Mouse (Mus musculus) gastrocnemius, adult 8-10 months (tissue): ENCODE measurements around the gene Gm15217. TPM values are rescaled to one million over a fixed set of nuclear protein-coding genes. Genes with fewer than 3 reads are reported as not detected.

Source experiments
- DNase-seq, 2 experiments: peaks; one replicate each; pipeline ENCODE4 v3.0.0; 2022; ENCODE audit warnings: low spot score in 2 of 2
- total RNA-seq, 4 experiments: library from RNA; stranded (reverse); gene quantifications; 2 replicates each; pipeline ENCODE4 v1.2.4; 2022

Gene Gm15217
- total RNA-seq: not detected

DNA sequence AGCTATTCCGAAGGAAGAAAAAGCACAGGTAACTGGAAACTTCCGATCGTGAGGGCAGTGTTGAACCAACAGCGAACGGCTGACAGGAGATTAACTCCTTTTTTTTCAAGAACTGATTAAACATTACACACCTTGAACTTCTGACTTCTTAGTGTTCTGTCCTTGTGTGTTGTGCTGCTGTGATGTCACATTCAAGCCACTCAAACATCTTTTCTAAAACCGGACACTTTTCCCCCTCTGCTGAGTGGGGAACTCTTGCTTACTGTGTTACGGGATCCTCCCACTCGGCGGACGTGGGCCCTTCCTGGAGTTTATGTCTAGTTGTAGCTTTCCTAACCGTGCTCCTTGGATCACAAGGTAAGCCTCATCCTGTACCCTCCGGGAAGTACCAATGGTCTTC is at the start of gene Gm15217:
Gene Gm15217 (plus strand): TSS at position 130 of the 400 bp plus-strand sequence.
- no peak for DNase-seq

DNA sequence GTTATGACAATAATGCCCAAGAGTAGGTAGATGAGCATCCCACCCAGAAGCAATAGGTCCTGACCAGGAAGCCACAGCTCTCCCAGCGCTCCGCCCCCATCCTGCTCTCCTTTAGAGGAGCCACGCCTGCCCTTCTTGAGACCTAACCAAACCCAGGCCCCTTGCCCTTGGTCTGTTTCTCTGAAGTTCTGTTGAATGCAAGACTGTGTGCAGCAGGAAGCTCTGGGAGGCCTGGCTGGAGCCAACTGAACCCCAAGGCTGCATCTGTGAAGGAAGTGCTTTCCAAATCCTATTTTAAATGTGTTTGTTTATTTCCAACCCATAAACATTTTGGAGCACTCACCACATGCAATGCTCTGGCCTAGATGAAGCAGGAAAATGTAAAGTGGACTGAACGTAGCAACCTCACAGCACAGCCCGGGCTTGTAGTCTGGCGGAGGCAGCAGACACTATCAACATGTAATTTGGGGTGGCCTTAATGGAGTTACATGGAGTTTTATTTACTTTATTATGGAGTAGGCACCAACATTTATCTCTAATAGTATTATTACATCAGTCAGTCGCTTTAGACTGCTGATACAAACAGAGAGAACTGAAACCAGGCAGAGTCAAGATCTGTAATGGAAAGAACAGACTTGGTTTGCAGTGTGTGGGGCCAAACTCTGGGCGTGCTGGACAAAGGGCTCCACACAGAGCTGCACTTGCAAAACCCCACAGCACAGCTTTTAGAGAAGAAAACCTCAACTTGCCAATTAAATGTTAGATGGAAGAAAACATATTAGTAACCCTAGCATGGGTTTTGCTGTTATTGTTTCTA is 45.6 kb upstream of the Gm15217 start:
- DNase-seq: no peak

DNA sequence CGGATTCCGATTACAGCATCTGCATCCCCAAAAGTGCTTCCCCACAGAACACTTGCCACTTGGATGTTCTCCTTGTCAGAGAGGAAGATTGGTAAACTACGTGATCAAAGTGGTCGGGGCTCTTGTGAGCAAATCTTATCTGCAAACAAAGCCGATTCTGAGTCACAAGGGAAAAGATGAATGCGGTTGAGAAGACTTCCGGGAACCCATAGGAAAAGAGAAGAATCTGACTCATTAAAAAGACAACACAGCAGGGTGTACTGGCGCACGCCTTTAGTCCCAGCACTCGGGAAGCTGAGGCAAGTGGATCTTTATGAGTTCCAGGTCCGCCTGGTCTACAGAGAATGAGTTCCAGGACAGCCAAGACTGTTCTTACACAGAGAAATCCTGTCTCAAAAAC is 40.4 kb upstream of the Gm15217 start:
- no peak for DNase-seq

DNA sequence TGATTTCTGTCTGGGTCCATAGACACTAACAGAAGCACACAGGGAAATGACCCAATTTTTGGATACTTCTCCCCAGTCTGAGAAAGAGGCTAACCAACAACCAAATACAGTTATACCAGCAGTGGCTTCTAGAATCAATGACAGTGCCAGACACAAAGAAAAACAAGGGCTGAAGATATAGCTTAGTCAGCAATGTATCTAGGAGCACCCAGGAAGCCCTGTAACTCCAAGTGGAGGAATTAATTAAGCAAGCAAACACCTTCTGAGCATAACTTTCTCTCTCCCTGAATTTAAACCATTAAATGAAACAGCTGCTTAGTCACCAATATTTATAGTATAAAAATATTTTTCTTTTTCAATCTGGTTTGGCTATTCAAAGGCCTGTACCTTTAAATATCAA is 34.5 kb upstream of the Gm15217 start:
- DNase-seq: no peak

DNA sequence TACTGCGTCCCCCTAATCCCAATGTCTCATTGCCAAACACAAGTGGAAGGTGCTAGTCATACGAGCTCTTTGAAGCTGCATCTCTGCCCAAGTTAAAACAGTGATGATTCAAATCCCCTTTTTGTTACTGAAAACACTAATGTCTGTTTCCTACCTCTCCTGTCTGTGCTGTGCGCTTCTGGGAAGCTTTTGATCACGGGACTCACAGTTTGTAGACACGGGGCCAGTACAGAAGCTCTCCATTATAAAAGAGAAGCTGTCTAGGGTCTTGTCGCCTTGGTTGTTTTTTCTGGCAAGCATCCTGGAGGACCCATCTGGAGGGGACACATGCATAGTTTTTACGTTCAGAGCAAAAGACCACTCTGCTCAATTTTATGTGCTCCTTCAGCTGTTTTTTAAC is 21.9 kb upstream of the Gm15217 start:
- no peak for DNase-seq

DNA sequence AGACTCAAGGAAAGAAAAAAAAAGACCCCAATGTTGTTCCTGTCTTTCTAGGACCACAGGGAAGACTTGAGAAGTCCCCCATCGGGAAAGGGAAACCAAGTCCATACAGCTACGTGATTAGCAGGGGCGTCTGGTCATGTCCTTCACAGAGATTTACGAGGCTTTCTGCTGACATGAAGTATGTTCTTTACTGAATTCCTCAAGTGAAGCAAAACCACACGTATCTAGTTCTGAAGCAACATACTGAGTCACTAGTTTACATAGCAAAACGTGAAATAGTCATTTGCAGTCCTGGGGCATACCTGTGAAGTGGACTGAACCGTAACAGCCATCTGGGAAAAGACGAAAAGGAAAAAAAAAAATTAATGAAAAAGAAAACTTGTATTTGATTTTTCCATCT is 21.5 kb upstream of the Gm15217 start:
- DNase-seq: no peak

DNA sequence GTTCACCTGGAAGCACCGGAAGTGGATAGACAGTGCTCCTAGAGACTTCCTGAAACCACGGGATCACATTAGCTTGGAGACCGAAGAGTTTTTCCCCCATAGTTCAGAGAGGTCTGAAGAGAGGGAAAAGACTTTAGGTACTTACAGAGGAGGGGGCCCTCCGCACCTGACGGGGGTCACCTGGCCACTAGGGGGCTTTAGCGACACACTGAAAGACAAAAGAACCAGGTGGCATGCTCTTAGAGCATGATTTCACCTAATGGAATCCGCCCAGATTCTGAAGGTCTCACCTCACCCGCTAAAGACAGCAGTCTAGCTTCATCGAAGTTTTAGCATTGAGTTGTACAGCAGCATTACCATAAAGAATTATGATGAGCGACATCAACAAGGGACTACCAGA is 16.0 kb upstream of the Gm15217 start:
- no peak for DNase-seq

DNA sequence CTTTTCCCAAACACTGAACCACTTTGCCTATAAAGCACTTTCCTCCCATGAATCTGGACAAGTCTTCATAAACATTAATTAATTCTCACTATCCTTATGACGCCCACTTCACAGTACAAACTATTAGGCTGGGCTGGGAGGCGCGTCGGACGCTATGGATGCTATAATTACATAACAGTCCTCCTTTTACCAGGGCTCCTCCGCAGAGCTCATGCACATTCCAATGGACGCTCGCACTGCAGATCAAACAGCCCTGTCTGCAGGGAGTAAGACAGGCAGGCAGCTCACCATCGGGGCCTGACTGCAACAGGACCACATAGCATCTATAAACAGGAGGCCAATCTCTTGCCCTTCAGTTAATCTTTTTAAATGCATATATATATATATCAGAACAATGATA is 6.8 kb upstream of the Gm15217 start:
- DNase-seq: no peak

DNA sequence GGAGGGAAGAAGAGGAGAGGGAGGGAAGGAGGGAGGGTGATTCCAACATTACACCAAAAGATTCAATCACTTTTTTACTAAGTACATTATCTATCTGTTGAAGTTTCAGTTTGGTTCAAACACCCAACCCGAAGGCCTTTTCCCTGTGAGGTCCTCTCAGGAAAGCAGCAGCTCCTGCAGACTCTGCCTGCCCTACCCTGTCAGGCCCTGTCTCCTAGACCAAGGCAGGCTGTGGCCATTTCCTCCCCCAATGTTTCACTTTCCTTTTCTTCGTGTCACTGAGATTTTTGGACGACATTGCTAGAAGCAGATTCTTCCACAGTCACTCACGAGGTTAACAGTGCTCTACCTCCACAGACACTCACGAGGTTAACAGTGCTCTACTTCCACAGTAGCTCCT is 3.4 kb upstream of the Gm15217 start:
- no peak for DNase-seq

DNA sequence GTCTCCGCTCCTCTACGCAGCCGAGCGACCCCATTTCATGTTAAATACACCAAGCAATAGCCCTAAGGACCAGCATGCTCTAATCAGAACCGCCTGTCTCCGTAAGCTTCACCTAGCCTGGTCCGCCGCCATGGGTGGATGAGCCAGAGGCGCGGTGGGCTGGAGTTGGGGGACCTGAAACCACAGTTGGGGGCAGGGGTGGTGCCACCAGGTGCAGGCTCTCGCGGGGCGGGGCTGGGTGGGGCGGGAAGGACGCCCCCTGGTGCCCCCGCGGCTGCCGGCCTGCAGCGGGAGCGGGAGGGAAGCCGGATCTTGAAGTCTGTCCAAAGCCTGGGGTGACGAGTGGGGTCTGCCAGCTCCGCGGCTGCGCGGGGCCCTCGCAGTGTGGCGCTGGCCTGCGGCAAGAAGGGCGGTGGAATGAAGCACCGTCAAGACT is 1.1 kb downstream of the Gm15217 start:
- no peak for DNase-seq

DNA sequence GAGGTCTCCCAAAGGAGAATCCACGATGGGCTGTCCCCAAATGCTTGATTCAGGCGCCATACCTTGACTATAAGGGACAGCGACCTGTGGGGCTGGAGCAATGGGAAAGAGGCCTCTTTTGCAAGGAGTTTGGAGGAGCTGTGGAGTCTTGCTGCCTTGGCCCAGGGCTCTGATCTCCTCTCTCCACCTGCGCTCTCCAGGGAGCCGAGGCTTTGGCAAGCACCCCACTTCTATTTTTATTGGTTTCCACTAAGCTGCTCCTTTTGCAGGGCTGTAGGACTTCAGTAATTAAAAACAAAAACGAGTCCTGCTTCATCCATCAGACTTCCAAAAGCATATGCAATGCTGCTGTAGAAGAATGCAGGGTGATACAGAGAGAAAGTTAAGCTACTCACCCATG is 2.2 kb downstream of the Gm15217 start:
- peak; percentile 70 to 75 for DNase-seq

DNA sequence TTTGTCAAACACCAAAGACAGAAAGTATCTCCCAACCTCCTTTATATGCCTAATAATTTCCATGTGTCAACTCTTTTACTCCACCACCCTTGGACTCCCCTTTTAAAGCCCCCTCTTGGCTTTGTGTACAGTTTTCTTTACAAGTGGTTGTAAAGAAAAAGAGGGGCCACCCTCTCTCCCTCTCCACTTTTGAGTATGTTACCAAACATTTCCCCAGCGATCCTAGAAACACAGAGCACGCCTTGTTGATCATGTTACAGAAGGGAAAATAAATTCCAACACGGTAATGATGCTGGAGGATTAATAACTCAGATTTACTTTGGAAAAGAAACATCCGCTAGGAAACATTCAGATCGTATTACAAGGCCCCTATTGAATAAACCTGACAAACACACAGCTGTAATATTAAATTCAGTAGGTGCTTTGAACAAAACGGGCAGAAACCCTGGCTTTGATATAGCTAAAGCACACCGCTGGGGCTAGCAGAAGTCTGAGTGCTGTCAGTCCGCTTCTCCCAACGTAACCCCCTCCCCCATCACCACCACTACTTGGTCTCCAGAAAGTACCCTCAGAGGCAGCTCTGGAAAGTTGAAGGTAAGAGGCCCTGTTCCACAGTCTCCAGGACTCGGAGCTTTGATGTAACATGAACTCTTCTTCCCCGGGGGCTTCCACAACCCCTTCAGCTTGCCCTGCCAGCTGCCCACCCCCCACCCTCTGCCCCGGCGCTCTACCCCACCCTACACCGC is 5.9 kb downstream of the Gm15217 start:
- DNase-seq: no peak

DNA sequence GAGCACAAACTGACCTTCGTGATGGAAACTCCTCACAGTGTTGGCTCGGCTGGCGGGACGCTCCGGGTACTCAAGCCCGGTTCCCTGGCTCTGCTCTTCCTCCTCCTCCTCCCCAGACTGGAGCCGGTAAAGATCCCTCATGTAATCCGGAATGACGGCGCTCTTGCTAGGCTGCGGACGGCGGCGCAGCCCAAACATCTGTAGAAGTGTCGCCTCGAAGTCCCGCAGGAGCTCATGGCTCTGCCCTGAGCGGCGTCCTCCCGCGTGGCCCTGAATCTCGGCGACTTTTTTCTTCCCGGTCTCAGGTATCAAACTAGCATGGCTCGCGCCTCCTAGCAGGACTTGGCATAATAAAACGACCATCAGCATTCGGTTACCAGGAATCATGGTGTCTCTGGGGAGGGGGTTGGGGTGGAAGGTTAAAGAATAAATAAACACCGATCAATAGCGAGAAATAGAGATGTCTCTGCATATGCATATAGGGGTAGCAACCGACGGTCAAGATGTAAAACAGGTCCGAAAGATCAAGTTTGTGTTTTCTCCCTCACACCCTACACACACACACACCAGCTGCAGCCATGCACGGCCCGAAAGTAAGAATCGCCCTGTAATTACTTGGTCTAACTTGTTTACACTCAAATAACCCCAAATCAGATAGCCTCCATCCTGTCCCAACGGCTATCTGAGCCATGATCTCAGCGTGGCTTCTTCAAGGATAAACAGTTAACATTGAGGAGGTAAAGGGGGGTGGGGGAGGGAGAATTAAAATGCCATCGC is 6.7 kb downstream of the Gm15217 start:
- DNase-seq: no peak

DNA sequence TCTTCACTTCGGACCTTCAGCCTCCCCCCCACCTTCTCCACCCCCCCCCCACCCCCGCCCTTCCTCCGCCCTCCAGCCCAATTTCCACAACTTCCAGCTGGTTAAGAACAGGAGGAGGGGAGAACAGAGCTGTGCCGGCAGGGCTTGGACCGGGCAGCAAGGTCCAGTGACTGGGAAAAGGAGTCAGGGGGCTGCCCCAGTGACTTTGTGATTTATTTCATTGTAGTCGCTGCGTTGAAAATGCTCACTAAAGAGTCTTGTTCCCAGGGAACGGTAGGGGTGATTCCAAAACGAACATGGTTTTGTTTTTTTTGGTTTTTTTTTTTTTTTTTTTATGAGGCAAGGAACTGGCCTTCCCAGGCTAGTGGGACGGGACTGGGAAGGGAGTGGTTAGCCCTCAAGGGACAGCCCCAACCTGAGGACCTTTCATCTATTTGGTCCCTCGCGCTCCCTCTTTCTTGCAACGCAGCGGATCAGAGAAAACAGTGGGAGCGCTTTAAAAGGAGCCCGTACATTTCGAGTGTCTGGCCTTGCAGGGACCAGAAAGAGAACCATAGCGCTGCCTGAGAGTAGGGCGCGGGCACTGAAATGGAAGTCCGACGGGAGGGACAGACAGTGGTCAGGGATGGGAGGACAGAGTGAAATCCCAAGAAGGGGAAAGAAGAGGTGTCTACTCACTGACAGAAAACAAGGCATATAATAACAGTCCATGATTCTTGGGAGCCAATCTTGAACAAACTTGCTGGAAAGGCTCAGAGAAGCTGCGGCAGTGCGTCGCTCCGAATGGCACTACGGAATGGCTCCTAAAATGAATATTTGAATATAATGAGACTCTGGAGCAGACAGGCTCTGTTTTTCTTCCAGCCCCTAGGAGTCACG is 7.5 kb downstream of the Gm15217 start:
- no peak for DNase-seq

DNA sequence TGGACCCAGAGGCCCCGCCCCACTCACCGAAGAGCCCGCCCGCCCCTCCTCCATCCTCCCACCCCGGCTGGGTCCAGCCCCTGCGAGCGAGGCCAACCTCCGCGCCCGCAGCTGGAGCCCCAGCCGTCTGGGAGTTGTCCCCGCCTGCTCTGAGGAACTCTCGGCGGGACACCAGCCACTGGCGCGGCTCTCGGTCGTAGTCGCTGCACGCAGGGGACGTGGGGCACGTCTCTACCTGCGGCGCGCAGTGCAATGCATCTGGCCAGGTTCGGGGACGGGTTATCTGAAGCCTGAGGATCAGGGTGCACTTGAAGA is 8.1 kb downstream of the Gm15217 start:
- DNase-seq: peak; percentile 66 to 71

DNA sequence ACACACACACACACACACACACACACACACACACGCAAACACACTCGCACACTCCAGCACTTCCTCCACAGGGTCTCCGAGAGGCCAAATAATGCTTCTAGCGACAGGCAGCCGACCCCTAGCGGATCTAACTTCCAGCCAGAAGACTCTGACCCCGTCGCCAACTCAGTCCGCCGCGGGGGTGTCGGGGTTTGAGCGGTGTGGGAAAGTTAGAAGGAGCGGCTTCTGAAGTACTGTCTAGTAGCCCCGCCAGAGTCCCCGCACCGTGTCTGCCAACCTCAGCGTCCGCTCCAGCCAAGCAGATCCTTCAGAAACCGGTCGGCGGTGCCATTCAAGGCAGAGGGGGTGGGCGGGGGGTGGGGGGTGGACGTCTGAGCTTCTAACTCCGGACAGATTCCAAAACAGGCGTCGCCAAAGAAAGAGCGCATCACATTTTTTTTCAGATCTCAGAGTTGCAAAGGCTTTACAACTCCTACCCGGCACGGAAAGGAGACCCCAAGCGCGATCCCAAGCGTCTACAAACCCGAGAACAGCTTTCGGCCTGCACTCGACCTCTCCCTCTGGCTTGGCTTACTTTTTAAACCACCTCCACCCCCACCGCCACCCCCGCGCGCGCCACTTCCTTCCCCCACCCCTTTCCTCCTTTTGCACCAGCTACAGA is 8.7 kb downstream of the Gm15217 start:
- DNase-seq: no peak

DNA sequence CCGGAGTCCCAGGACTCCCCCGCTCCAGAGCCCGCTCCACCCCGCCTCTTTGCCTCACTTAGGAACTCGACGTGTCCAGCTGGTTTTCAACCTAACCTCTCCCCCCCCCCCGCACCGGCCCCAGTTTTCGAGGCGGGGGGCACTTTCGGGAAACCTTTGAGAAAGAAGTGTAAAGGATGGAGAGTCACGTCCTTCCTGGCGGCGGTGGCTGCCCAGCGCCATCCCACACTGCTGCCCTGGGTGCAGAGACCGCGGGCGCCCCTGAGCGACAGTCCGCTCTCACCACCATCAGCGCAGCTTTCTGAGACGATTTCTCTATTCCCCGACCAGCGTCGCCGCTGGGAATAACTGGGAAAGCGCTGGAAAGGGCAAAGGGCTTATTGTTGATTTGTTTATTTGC is 9.4 kb downstream of the Gm15217 start:
- no peak for DNase-seq

DNA sequence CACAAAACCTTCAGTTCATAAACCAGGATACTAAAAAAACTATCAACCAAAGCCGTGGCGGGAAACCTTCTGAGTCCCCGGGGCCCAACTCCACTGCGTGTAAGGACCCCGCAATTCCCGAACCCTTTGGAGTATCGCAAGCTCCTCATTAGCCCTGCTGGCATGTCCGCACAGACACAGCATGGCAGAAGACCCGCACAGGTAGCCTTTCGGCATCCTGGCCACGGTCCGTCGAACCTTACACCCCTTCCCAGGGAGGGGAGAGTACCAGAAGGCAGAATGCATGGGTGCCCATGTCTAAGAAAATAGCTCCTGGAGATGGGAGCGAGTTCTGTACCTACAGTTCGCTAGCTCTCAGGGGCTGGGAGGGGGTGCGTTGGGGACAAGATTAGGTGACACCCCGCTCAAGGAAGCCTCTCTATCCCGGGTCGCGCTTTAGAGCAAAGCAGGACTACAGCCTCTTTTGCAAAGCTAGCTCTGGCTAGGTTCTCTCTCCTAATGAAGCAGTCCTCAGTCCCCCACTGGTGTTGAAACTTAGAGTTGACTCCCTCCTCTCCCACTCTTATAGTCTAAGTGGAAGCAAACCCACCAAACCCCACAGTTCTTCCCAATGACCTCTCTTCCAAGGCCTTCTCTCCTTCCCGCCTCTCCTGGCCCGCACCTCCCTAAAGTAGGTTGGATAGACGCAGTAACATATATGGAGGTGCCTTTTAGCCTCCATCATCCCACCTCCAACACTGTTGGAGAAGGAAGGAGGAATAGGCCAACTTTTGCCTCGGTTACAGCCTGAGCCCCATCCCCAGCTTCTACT is 10.4 kb downstream of the Gm15217 start:
- no peak for DNase-seq

DNA sequence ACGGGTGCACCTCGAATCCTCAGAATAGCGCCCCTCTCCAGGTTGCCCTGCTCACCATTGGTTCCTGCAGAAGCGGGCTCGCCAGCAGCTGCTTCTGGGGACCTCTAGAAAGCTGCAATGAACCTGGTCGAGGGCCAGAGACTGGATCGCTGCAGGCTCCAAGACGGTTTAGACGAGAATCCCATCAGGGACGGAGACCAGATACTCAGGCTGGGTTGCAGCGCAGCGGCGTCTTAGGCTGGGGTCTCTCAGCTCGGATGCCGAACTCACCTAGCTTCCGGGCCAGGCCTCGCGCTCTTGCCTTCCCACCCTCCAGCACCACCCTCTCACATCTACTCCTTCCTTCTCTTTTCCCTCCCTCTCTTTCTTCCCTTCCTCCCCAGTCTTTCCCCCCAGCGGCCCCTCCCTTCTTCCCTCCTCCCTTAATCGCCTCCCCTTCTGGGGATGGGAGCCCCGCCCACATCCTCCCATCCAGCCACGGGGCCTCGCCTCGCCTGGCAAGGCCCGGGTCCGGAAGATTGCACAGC is 11.1 kb downstream of the Gm15217 start, which contains the start of gene Bmp4:
Gene Bmp4 (minus strand): TSS at position 421 of the 527 bp plus-strand sequence.
- DNase-seq: peak; percentile 36 to 49
